Mouse (Mus musculus) hindbrain, embryonic 14.5 days (tissue): ENCODE data around the gene Ncoa4. TPM values are rescaled to one million over a fixed set of nuclear protein-coding genes. Genes with fewer than 3 reads are reported as not detected.
A peak's percentile ranks its signal among the peaks of the same experiment; 100 is the strongest.

Source experiments
- ATAC-seq: fragments of 200-750 bp; cut with Nextera tagmentation; 2 replicates; pipeline ENCODE4 v1.8.0; 2017; ENCODE audit warnings: moderate number of reproducible peaks, mild to moderate bottlenecking, moderate TSS enrichment, moderate library complexity; ENCODE audit not compliant: low FRiP score
- DNase-seq: peaks from one replicate; pipeline ENCODE4 v3.0.0-alpha.2; 2015; ENCODE audit warnings: low spot score
- H3K27ac ChIP-seq: fragments of 300-500 bp; sonication (generic); 2 replicates; pipeline ENCODE4 v1.5.1; 2014; ENCODE audit warnings: mild to moderate bottlenecking, moderate library complexity
- H3K27me3 ChIP-seq: fragments of 300-500 bp; sonication (generic); 2 replicates; pipeline ENCODE4 v1.6.1; 2014; ENCODE audit warnings: mild to moderate bottlenecking, low read length, mixed read lengths; ENCODE audit not compliant: control insufficient read depth, insufficient read depth
- H3K36me3 ChIP-seq: fragments of 300-500 bp; sonication (generic); replicated peaks from 2 replicates; pipeline ENCODE4 v1.6.1; 2014; ENCODE audit not compliant: control insufficient read depth, insufficient read depth
- H3K4me1 ChIP-seq: fragments of 300-500 bp; sonication (generic); replicated peaks from 2 replicates; pipeline ENCODE4 v1.6.1; 2014; ENCODE audit warnings: antibody characterized with exemption, low read length, mixed read lengths; ENCODE audit not compliant: control insufficient read depth, insufficient read depth
- H3K4me2 ChIP-seq: fragments of 300-500 bp; sonication (generic); replicated peaks from 2 replicates; pipeline ENCODE4 v1.6.1; 2014; ENCODE audit warnings: mild to moderate bottlenecking, moderate library complexity
- H3K4me3 ChIP-seq: fragments of 300-500 bp; sonication (generic); replicated peaks from 2 replicates; pipeline ENCODE4 v1.5.1; 2014; ENCODE audit warnings: mild to moderate bottlenecking, low read length
- H3K9ac ChIP-seq: fragments of 300-500 bp; sonication (generic); 2 replicates; pipeline ENCODE4 v1.6.1; 2014
- H3K9me3 ChIP-seq: fragments of 300-500 bp; sonication (generic); 2 replicates; pipeline ENCODE4 v1.6.1; 2016; ENCODE audit warnings: low read length; ENCODE audit not compliant: control insufficient read depth
- WGBS: fragments of 180-500 bp; shearing (Covaris S2); extraction: QIAGEN DNeasy Blood & Tissue Kit; methylation state at CpG from one replicate; pipeline ENCODE4 v1.1.7; 2014; 5-methylcytosine and 5-hydroxymethylcytosine counted together
- polyA plus RNA-seq: library from polyadenylated mRNA; unstranded; fragments of >200 nt; fragmentation: Nextera tagmentation; extraction: Ambion mirVana; gene quantifications from 2 replicates; pipeline ENCODE4 v1.2.1, GENCODE M21; 2014

The Ncoa4 gene
- polyA plus RNA-seq, 1 experiment from 2014 or later, result 124 TPM

GRCm38 (mm10) chr14:32153156-32153555 is 6.5 kb upstream of the Ncoa4 start:
- ATAC-seq (no peak), DNase-seq (no peak)
- Histone ChIP-seq H3K27ac (no peak overlapping the region), H3K9ac (no peak overlapping the region), H3K4me1 (no peaks in the 10 kb centered on the region), H3K9me3 (no peaks in the 10 kb centered on the region), H3K27me3 (no peaks in the 10 kb centered on the region), H3K4me2 (no peak overlapping the region), H3K36me3 (no peaks in the 10 kb centered on the region), H3K4me3 (no peak overlapping the region)
- WGBS, result 97% methylated on average over 2 of the region's 2 CpGs

DNA sequence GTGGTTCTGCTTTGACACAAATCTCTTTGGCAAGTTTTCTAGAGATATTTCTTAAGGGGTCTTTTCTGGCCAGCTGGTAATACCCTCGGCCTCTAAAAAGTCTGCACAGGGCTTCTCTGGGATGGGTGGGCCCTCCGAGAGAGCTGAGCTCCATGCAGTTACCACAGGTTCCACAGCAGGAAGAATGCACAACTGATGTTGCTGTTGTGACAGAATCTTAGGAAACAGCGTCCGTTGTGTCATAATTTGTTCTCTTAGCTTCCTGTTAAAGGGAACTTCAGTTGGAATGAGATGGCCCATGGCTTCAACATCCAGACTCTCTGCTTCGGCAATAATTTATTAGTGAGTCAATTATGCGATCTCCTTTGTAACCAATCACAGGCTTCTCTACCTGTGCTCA is 4.9 kb upstream of the Ncoa4 start:
- Histone ChIP-seq H3K4me2 (no peak overlapping the region), H3K4me3 (no peak overlapping the region), H3K36me3 (no peaks in the 10 kb centered on the region), H3K9ac (no peak overlapping the region), H3K27me3 (no peaks in the 10 kb centered on the region), H3K9me3 (no peaks in the 10 kb centered on the region), H3K27ac (no peak overlapping the region), H3K4me1 (0 out of 2 replicates have a peak, but pooled peaks cover 6% of the 10 kb centered on the region)
- no peak for ATAC-seq
- no peak for DNase-seq
- 90% methylated on average over 6 of the region's 6 CpGs for WGBS

GRCm38 (mm10) chr14:32159150-32159670 is 455 bp upstream of the Ncoa4 start:
- no peak for DNase-seq
- WGBS, result 42% methylated on average over 4 of the region's 4 CpGs
- no peak for ATAC-seq

GRCm38 (mm10) chr14:32160563-32160962 is 898 bp downstream of the Ncoa4 start:
- no peaks in the 10 kb centered on the region for H3K27me3 ChIP-seq
- H3K4me3 ChIP-seq, result peak overlapping the region; percentile 86
- ATAC-seq, result no peak
- peak overlapping the region; percentile 97 for H3K9ac ChIP-seq
- DNase-seq, result no peak
- H3K36me3 ChIP-seq, result no peaks in the 10 kb centered on the region
- WGBS, result 46% methylated on average over 7 of the region's 7 CpGs
- peaks cover 27% of the 10 kb centered on the region for H3K4me1 ChIP-seq
- peak overlapping the region; percentile 94 for H3K4me2 ChIP-seq
- no peaks in the 10 kb centered on the region for H3K9me3 ChIP-seq
- H3K27ac ChIP-seq, result peak overlapping the region; percentile 82

More at GRCm38 (mm10) chr14:32159150-32159670, 455 bp upstream of the Ncoa4 start:
- H3K36me3 ChIP-seq, result no peaks in the 10 kb centered on the region
- no peaks in the 10 kb centered on the region for H3K27me3 ChIP-seq
- H3K9ac ChIP-seq, result peak overlapping the region; percentile 97
- peaks cover 19% of the 10 kb centered on the region for H3K4me1 ChIP-seq
- no peaks in the 10 kb centered on the region for H3K9me3 ChIP-seq
- H3K4me2 ChIP-seq, result peak overlapping the region; percentile 94
- peak overlapping the region; percentile 86 for H3K4me3 ChIP-seq
- H3K27ac ChIP-seq, result peak overlapping the region; percentile 82

DNA sequence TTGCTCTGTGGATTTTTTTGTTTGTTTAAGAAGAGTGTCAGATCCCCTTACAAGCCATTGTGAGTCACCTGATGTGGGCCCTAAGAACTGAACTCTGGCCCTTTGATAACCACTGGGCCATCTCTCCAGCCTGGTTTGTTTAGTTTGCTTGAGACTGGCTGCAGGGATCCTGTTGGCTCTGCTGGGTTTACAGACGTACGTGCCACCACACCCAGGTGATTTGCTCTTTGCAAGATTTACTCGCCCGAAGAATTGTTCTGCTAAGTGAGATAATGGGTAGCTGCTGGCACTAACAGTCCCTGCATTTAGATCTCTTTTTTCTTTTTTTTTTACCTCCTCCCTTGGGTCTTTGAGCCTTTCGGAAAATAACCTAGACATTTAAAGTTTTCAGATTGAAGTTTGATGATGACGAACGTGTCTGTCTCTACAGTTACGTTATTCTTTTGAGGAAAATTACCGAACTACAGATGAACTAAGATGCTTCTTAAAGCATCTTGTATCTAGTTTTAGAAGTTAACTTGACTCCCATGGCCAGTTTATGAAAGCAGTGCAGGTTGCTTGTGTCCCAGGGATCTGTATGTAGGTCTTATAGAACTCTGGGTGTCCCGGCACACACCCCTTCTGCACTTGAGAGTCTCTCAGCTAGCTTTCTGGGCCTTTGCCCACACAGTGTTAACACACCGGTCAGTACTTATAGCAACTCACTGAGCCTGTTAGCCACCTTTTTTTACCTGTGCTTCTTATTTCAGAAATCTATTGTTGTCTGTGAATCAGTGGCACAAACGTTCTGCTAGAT is 1.6 kb downstream of the Ncoa4 start:
- no peaks in the 10 kb centered on the region for H3K36me3 ChIP-seq
- no peak for ATAC-seq
- WGBS, result 93% methylated on average over 12 of the region's 12 CpGs

GRCm38 (mm10) chr14:32162231-32162630 is 2.6 kb downstream of the Ncoa4 start:
- Histone ChIP-seq H3K4me1 (peaks cover 30% of the 10 kb centered on the region), H3K4me2 (no peak overlapping the region), H3K36me3 (no peaks in the 10 kb centered on the region), H3K4me3 (no peak overlapping the region), H3K9ac (no peak overlapping the region), H3K9me3 (no peaks in the 10 kb centered on the region), H3K27ac (no peak overlapping the region), H3K27me3 (no peaks in the 10 kb centered on the region)
- 95% methylated on average over 5 of the region's 5 CpGs for WGBS
- no peak for DNase-seq
- ATAC-seq, result no peak

More for the DNA sequence above, 1.6 kb downstream of the Ncoa4 start:
- H3K4me3 ChIP-seq, result no peak overlapping the region
- H3K4me1 ChIP-seq, result peaks cover 30% of the 10 kb centered on the region
- H3K4me2 ChIP-seq, result peak overlapping the region; percentile 94
- no peaks in the 10 kb centered on the region for H3K27me3 ChIP-seq
- H3K9me3 ChIP-seq, result no peaks in the 10 kb centered on the region
- H3K27ac ChIP-seq, result no peak overlapping the region
- H3K9ac ChIP-seq, result peak overlapping the region; percentile 97; the same call in 1 of the 2 replicates
- no peak for DNase-seq

DNA sequence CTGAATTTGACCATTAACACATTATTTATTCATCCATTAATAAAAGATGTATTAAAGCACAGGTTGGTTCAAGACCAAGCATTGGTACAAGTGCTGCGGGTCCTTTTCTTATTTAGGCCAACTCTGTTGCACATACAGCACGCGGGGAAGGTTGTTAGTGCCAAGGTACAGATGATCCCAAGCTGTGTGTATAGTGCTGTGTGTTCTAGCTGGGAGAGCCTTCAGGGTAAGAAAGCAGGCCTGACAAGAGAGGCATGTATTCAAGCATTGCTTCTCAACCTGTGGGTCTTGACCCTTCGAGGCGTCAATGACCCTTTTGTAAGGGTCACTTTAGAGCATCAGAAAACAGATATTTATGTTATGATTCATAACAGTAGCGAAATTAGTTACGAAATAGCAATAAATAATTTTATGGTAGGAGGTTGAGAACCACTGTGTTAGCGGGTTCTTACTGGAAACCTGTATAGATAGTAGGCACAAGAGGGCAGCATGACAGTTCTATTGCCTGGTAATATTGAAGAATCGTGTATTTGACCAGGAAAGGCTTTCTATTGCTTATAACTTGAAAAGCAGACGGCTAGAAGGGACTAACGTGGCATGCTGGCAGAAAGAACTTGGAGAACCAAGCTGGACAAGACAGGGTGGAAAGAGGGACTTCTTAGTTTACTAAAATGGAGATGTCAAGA is 3.7 kb downstream of the Ncoa4 start:
- Histone ChIP-seq H3K9ac (no peak overlapping the region), H3K9me3 (no peaks in the 10 kb centered on the region), H3K4me3 (no peak overlapping the region), H3K4me1 (peaks cover 30% of the 10 kb centered on the region), H3K27me3 (no peaks in the 10 kb centered on the region), H3K4me2 (no peak overlapping the region), H3K27ac (no peak overlapping the region), H3K36me3 (no peaks in the 10 kb centered on the region)
- 93% methylated on average over 11 of the region's 11 CpGs for WGBS
- no peak for ATAC-seq
- DNase-seq, result no peak

DNA sequence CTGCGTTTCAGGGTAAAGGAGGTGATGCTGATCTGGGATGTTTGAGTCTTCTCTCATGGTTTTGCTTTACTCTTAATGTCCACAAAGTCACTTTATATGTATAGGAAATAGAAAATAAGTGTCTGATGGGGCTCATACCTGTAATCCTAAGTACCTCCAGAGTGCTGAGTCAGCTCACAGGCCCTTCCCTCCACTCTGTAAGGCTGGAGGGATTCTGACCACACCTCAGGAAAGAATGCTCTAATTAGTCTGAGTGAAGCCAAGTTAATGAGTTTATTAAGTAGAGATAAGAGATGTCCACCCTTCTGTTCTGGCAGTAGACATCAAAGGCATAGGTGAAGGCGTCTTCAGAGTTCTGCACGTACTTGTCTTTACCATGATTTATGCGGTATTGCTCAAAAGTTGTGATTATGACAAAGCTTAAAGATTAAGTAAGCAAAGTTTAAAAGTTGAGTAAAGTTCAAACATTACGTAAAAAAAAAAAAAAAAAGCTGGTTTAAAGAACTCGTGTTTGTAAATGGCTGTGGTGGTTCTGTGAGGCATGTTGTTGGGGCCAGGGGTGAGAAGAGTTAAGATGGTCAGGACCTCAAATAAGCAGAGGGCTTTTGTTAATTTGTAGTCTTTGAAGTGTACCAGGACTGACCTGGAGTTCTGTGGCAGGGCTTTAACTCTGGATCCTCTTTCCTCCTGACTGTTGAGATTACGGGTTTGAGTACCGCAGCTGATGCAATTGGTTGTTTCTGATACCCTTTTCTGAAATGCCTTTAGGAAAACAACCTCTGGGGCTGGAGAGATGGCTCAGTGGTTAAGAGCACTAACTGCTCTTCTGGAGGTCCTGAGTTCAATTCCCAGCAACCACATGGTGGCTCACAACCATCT is 4.7 kb downstream of the Ncoa4 start:
- DNase-seq, result no peak
- Histone ChIP-seq H3K4me1 (peaks cover 24% of the 10 kb centered on the region), H3K36me3 (no peaks in the 10 kb centered on the region), H3K9ac (no peak overlapping the region), H3K27ac (no peak overlapping the region), H3K4me3 (no peak overlapping the region), H3K27me3 (no peaks in the 10 kb centered on the region), H3K4me2 (no peak overlapping the region), H3K9me3 (no peaks in the 10 kb centered on the region)
- no peak for ATAC-seq
- WGBS, result 85% methylated on average over 8 of the region's 8 CpGs
